Mouse (Mus musculus): ENCODE results near the gene Mpl. TPM values are rescaled to one million over a fixed set of nuclear protein-coding genes. Genes with fewer than 3 reads are reported as not detected.

The Mpl gene
- polyA plus RNA-seq, 1 experiment from 2014 or later, result 32.7 TPM

- H3K4me2 ChIP-seq, result no peak overlapping the region
- H3K36me3 ChIP-seq (ENCODE audit: control insufficient read depth, insufficient read depth, low read length), result peaks cover 51% of the 10 kb centered on the region
- H3K4me1 ChIP-seq (replicated peaks; ENCODE audit: control insufficient read depth, insufficient read depth, low read length), result no peaks in the 10 kb centered on the region
- ATAC-seq (replicated peaks; ENCODE audit: low FRiP score), result no peak
- no peak overlapping the region for H3K27ac ChIP-seq (ENCODE audit: low read depth, low read length)
- H3K9ac ChIP-seq (ENCODE audit: low read depth, low read length), result no peak overlapping the region
- H3K9me3 ChIP-seq (ENCODE audit: control insufficient read depth, low read length), result no peaks in the 10 kb centered on the region
- 75% methylated on average over 13 of the region's 13 CpGs for WGBS
- DNase-seq (ENCODE audit: low spot score), result no peak
- H3K27me3 ChIP-seq (replicated peaks; ENCODE audit: control insufficient read depth, insufficient read depth, low read length), result no peaks in the 10 kb centered on the region
- H3K4me3 ChIP-seq (ENCODE audit: low read depth, low read length), result no peak overlapping the region
These were observed 40.1 kb downstream of the Mpl start for GRCm38 (mm10) chr4:118417112-118417797.

GRCm38 (mm10) chr4:118416329-118416728 lies 41.0 kb downstream of the Mpl start:
- H3K36me3 ChIP-seq (ENCODE audit: control insufficient read depth, insufficient read depth, low read length), result peaks cover 50% of the 10 kb centered on the region
- 92% methylated on average over 5 of the region's 5 CpGs for WGBS

DNA sequence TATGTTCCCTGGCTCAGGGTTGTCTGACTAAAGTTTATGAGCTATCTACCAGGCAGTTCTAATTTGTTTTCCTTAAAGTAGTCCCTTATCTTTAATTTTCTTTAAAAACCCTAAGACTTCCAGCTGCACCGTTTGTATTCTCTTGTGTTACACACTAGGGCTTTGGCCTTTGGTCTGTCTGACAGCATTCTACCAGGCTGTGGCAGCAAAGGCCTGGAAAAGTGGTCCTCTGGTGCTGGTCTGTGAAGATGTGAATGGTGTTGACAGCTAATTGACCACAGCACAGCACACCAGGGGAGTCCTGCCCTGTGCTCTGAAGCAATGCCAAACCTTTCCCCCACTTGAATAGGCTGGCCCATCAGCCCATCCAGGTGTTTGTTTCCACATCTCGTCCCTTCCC lies 41.5 kb downstream of the Mpl start:
- Histone ChIP-seq H3K27ac (ENCODE audit: low read depth, low read length) (no peak overlapping the region), H3K27me3 (replicated peaks; ENCODE audit: control insufficient read depth, insufficient read depth, low read length) (no peaks in the 10 kb centered on the region), H3K4me1 (replicated peaks; ENCODE audit: control insufficient read depth, insufficient read depth, low read length) (no peaks in the 10 kb centered on the region), H3K4me2 (no peak overlapping the region), H3K4me3 (ENCODE audit: low read depth, low read length) (no peak overlapping the region), H3K9ac (ENCODE audit: low read depth, low read length) (no peak overlapping the region), H3K36me3 (ENCODE audit: control insufficient read depth, insufficient read depth, low read length) (peaks cover 50% of the 10 kb centered on the region), H3K9me3 (ENCODE audit: control insufficient read depth, low read length) (no peaks in the 10 kb centered on the region)
- no peak for ATAC-seq (replicated peaks; ENCODE audit: low FRiP score)
- no peak for DNase-seq (ENCODE audit: low spot score)
- 79% methylated on average over 2 of the region's 2 CpGs for WGBS

More at GRCm38 (mm10) chr4:118416329-118416728, 41.0 kb downstream of the Mpl start:
- ATAC-seq (replicated peaks; ENCODE audit: low FRiP score) (no peak), DNase-seq (ENCODE audit: low spot score) (no peak)
- Histone ChIP-seq H3K9ac (ENCODE audit: low read depth, low read length) (no peak overlapping the region), H3K4me3 (ENCODE audit: low read depth, low read length) (no peak overlapping the region), H3K4me2 (no peak overlapping the region), H3K27me3 (replicated peaks; ENCODE audit: control insufficient read depth, insufficient read depth, low read length) (no peaks in the 10 kb centered on the region), H3K9me3 (ENCODE audit: control insufficient read depth, low read length) (no peaks in the 10 kb centered on the region), H3K27ac (ENCODE audit: low read depth, low read length) (no peak overlapping the region), H3K4me1 (replicated peaks; ENCODE audit: control insufficient read depth, insufficient read depth, low read length) (no peaks in the 10 kb centered on the region)

DNA sequence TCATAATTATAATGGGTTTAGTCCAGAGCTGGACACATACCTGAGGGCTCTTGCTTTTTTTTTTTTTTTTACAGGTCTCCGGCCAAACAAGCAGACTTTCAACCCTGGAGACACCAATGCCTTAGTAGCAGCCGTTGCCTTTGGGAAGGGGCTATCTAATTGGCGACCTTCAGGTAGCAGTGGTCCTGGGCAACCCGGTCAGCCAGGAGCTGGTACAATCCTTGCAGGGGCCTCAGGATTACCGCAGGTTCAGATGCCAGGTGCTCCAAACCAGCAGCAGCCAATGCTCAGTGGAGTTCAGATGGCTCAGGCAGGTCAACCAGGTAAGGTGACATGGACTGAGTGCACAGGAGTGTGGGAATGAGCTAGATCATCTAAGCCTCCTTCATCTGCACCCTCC lies 43.8 kb downstream of the Mpl start:
- no peak overlapping the region for H3K4me3 ChIP-seq (ENCODE audit: low read depth, low read length)
- no peak overlapping the region for H3K9ac ChIP-seq (ENCODE audit: low read depth, low read length)
- no peaks in the 10 kb centered on the region for H3K9me3 ChIP-seq (ENCODE audit: control insufficient read depth, low read length)
- no peaks in the 10 kb centered on the region for H3K27me3 ChIP-seq (replicated peaks; ENCODE audit: control insufficient read depth, insufficient read depth, low read length)
- ATAC-seq (replicated peaks; ENCODE audit: low FRiP score) (no peak), DNase-seq (ENCODE audit: low spot score) (no peak)
- WGBS, result 95% methylated on average over 5 of the region's 5 CpGs
- peaks cover 4% of the 10 kb centered on the region for H3K4me1 ChIP-seq (replicated peaks; ENCODE audit: control insufficient read depth, insufficient read depth, low read length)
- no peak overlapping the region for H3K4me2 ChIP-seq
- peaks cover 48% of the 10 kb centered on the region for H3K36me3 ChIP-seq (ENCODE audit: control insufficient read depth, insufficient read depth, low read length)
- no peak overlapping the region for H3K27ac ChIP-seq (ENCODE audit: low read depth, low read length)

- no peaks in the 10 kb centered on the region for H3K9me3 ChIP-seq (ENCODE audit: control insufficient read depth, low read length)
- no peak overlapping the region for H3K9ac ChIP-seq (ENCODE audit: low read depth, low read length)
- H3K36me3 ChIP-seq (ENCODE audit: control insufficient read depth, insufficient read depth, low read length), result peaks cover 34% of the 10 kb centered on the region
- WGBS, result 93% methylated on average over 5 of the region's 5 CpGs
- H3K4me2 ChIP-seq, result peak overlapping the region; percentile 93; the same call in 1 of the 2 replicates
- peaks cover 16% of the 10 kb centered on the region for H3K4me1 ChIP-seq (replicated peaks; ENCODE audit: control insufficient read depth, insufficient read depth, low read length)
- ATAC-seq (replicated peaks; ENCODE audit: low FRiP score) (no peak), DNase-seq (ENCODE audit: low spot score) (no peak)
- no peak overlapping the region for H3K27ac ChIP-seq (ENCODE audit: low read depth, low read length)
- no peak overlapping the region for H3K4me3 ChIP-seq (ENCODE audit: low read depth, low read length)
- no peaks in the 10 kb centered on the region for H3K27me3 ChIP-seq (replicated peaks; ENCODE audit: control insufficient read depth, insufficient read depth, low read length)
These were observed 46.4 kb downstream of the Mpl start for GRCm38 (mm10) chr4:118410871-118411270.

GRCm38 (mm10) chr4:118409142-118409900 lies 48.0 kb downstream of the Mpl start, which contains the start of the genes Szt2 and Med8:
Szt2 (minus strand) TSS chr4:118409273.
Med8 (plus strand) TSS chr4:118409337.
- peak within 1 kb of the TSS; percentile 93 for H3K9ac ChIP-seq (ENCODE audit: low read depth, low read length)
- H3K4me1 ChIP-seq (replicated peaks; ENCODE audit: control insufficient read depth, insufficient read depth, low read length), result peaks cover 16% of the 10 kb centered on the region
- H3K27ac ChIP-seq (ENCODE audit: low read depth, low read length), result peak within 1 kb of the TSS; percentile 40
- DNase-seq (ENCODE audit: low spot score) (peak; percentile 92), ATAC-seq (replicated peaks; ENCODE audit: low FRiP score) (peak; percentile 97)
- H3K4me2 ChIP-seq, result peak within 1 kb of the TSS; percentile 93
- peak within 1 kb of the TSS; percentile 85 for H3K4me3 ChIP-seq (ENCODE audit: low read depth, low read length)
- no peaks in the 10 kb centered on the region for H3K9me3 ChIP-seq (ENCODE audit: control insufficient read depth, low read length)
- WGBS, result under 1% methylated on average over 53 of the region's 53 CpGs
- H3K27me3 ChIP-seq (replicated peaks; ENCODE audit: control insufficient read depth, insufficient read depth, low read length), result no peaks in the 10 kb centered on the region
- H3K36me3 ChIP-seq (ENCODE audit: control insufficient read depth, insufficient read depth, low read length), result peaks cover 24% of the 10 kb centered on the region

DNA sequence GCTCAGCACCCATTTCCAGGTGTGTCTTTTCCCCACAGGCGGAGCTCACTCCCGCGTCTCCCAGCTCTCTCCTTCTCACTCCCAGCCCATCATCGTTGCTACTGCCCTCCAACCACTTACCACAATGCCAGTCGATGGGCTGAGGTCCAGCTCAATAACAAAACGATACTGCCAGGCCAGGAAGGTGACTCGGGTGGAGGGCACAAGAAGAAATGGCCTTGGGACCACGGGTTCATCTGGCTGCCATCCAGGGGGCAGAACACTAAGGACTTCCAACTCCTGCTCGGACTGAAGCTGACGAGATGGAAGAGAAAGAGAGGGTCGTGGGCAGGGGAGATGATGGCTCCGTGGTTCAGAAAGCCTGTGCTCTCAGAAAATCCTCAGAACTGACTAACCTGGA lies 54.6 kb downstream of the Mpl start:
- ATAC-seq (replicated peaks; ENCODE audit: low FRiP score) (no peak), DNase-seq (ENCODE audit: low spot score) (no peak)
- H3K9ac ChIP-seq (ENCODE audit: low read depth, low read length), result no peak overlapping the region
- H3K4me3 ChIP-seq (ENCODE audit: low read depth, low read length), result no peak overlapping the region
- H3K27ac ChIP-seq (ENCODE audit: low read depth, low read length), result no peak overlapping the region
- H3K36me3 ChIP-seq (ENCODE audit: control insufficient read depth, insufficient read depth, low read length), result peaks cover 41% of the 10 kb centered on the region
- H3K4me2 ChIP-seq, result no peak overlapping the region
- no peaks in the 10 kb centered on the region for H3K9me3 ChIP-seq (ENCODE audit: control insufficient read depth, low read length)
- 92% methylated on average over 12 of the region's 12 CpGs for WGBS
- H3K27me3 ChIP-seq (replicated peaks; ENCODE audit: control insufficient read depth, insufficient read depth, low read length), result no peaks in the 10 kb centered on the region
- peaks cover 3% of the 10 kb centered on the region for H3K4me1 ChIP-seq (replicated peaks; ENCODE audit: control insufficient read depth, insufficient read depth, low read length)

DNA sequence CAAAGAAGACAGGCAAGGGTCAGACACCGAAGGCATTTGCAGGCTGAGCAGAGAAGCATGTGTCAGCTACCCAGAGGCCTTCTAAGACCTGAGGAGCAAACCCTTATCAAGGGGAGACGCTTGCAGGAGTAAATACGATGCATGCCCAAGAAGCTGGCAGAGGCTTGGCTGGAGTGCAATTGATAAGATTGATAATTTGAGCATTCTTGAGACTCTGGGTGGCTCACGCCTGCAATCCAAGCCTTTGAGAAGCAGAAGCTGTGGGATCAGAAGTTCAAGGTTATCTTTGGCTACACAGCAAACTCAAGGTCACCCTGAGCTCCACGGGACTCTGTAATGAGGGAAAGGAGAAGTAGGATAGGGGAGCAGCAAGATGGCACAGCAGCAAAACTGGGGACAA lies 55.4 kb downstream of the Mpl start:
- Histone ChIP-seq H3K4me1 (replicated peaks; ENCODE audit: control insufficient read depth, insufficient read depth, low read length) (no peaks in the 10 kb centered on the region; the same call in 1 of the 2 replicates), H3K4me3 (ENCODE audit: low read depth, low read length) (no peak overlapping the region), H3K27me3 (replicated peaks; ENCODE audit: control insufficient read depth, insufficient read depth, low read length) (no peaks in the 10 kb centered on the region), H3K4me2 (no peak overlapping the region), H3K9ac (ENCODE audit: low read depth, low read length) (no peak overlapping the region), H3K36me3 (ENCODE audit: control insufficient read depth, insufficient read depth, low read length) (peaks cover 46% of the 10 kb centered on the region), H3K27ac (ENCODE audit: low read depth, low read length) (no peak overlapping the region), H3K9me3 (ENCODE audit: control insufficient read depth, low read length) (no peaks in the 10 kb centered on the region)
- 63% methylated on average over 5 of the region's 5 CpGs for WGBS
- ATAC-seq (replicated peaks; ENCODE audit: low FRiP score) (peak; percentile 76), DNase-seq (ENCODE audit: low spot score) (no peak)
